Mouse (Mus musculus): ENCODE results near the gene Mgat5b.

GRCm38 (mm10) chr11:116887136-116887535 lies 31.5 kb upstream of the Mgat5b start:
- TF ChIP-seq CTCF (IDR thresholded peaks at IDR 0.05; ENCODE audit: borderline replicate concordance, control insufficient read depth, extremely low read depth, insufficient read depth, low read length, poor library complexity) (no peak), POLR2A (IDR thresholded peaks at IDR 0.05; ENCODE audit: control insufficient read depth, extremely low read depth, insufficient read depth, low read length, poor library complexity) (no peak)
